Mouse (Mus musculus) Muller cell, postnatal 12 days (primary cell): ENCODE measurements around the gene Samhd1.

Experiments used
- DNase-seq: peaks from one replicate; pipeline ENCODE4 v3.0.0-alpha.2; 2015; ENCODE audit errors: inconsistent ontology term

The Samhd1 gene

GRCm38 (mm10) chr2:157136646-157137045, 1.6 kb upstream of the Samhd1 start:
- peak; percentile 66 for DNase-seq

- DNase-seq, result peak; percentile 11
These were observed 1.1 kb upstream of the Samhd1 start for GRCm38 (mm10) chr2:157136176-157136575.

GRCm38 (mm10) chr2:157135529-157136120, 560 bp upstream of the Samhd1 start:
- DNase-seq, result no peak

- DNase-seq, result no peak
These were observed 560 bp downstream of the Samhd1 start for GRCm38 (mm10) chr2:157134479-157134931.

- DNase-seq, result peak; percentile 82
These were observed 1.1 kb downstream of the Samhd1 start for GRCm38 (mm10) chr2:157133769-157134478.

GRCm38 (mm10) chr2:157132686-157133540, 2.2 kb downstream of the Samhd1 start:
- DNase-seq, result no peak

- no peak for DNase-seq
These were observed 3.0 kb downstream of the Samhd1 start for GRCm38 (mm10) chr2:157132086-157132485.

GRCm38 (mm10) chr2:157130813-157131514, 4.1 kb downstream of the Samhd1 start:
- DNase-seq, result no peak

GRCm38 (mm10) chr2:157129601-157130164, 5.4 kb downstream of the Samhd1 start:
- no peak for DNase-seq

- no peak for DNase-seq
These were observed 6.0 kb downstream of the Samhd1 start for GRCm38 (mm10) chr2:157129096-157129495.

- no peak for DNase-seq
These were observed 7.0 kb downstream of the Samhd1 start for GRCm38 (mm10) chr2:157128072-157128471.

GRCm38 (mm10) chr2:157127370-157127769, 7.7 kb downstream of the Samhd1 start:
- no peak for DNase-seq

- no peak for DNase-seq
These were observed 9.8 kb downstream of the Samhd1 start for GRCm38 (mm10) chr2:157125246-157125645.

- DNase-seq, result no peak
These were observed 13.3 kb downstream of the Samhd1 start for GRCm38 (mm10) chr2:157121766-157122165.

- no peak for DNase-seq
These were observed 16.0 kb downstream of the Samhd1 start for GRCm38 (mm10) chr2:157119075-157119474.

- no peak for DNase-seq
These were observed 16.5 kb downstream of the Samhd1 start for GRCm38 (mm10) chr2:157118556-157118955.

GRCm38 (mm10) chr2:157116964-157117363, 18.1 kb downstream of the Samhd1 start:
- peak; percentile 9 for DNase-seq

- no peak for DNase-seq
These were observed 26.8 kb downstream of the Samhd1 start for GRCm38 (mm10) chr2:157108236-157108635.

GRCm38 (mm10) chr2:157104454-157104853, 30.6 kb downstream of the Samhd1 start:
- DNase-seq, result no peak

GRCm38 (mm10) chr2:157102256-157102655, 32.8 kb downstream of the Samhd1 start:
- no peak for DNase-seq

GRCm38 (mm10) chr2:157101650-157102049, 33.4 kb downstream of the Samhd1 start:
- DNase-seq, result no peak

- peak; percentile 14 for DNase-seq
These were observed 34.8 kb downstream of the Samhd1 start for GRCm38 (mm10) chr2:157100319-157100605.
